Mouse (Mus musculus) brain, embryonic 14.5 days (tissue): ENCODE measurements around the gene Col23a1. TPM values are rescaled to one million over a fixed set of nuclear protein-coding genes. Genes with fewer than 3 reads are reported as not detected.

Experiments used
- DNase-seq: peaks from one replicate; pipeline ENCODE4 v3.0.0-alpha.2; 2011; ENCODE audit warnings: low read depth
- CTCF ChIP-seq: fragments of 200-500 bp; IDR thresholded peaks from 2 replicates; pipeline ENCODE4 v1.5.1; 2012; ENCODE audit warnings: inconsistent platforms, mild to moderate bottlenecking, moderate library complexity, borderline replicate concordance; ENCODE audit not compliant: insufficient read depth, insufficient read length; ENCODE audit errors: extremely low read depth
- POLR2A ChIP-seq: fragments of 200-500 bp; IDR thresholded peaks from 2 replicates; pipeline ENCODE4 v1.6.1; 2012; ENCODE audit warnings: mild to moderate bottlenecking, inconsistent platforms, borderline replicate concordance; ENCODE audit not compliant: poor library complexity, insufficient read depth, insufficient read length, severe bottlenecking; ENCODE audit errors: extremely low read depth
- polyA plus RNA-seq: library from polyadenylated mRNA; depleted of rRNA; stranded (reverse); fragments of >200 nt; gene quantifications from 2 replicates; pipeline ENCODE4 v1.2.3, GENCODE M21; 2012

Gene Col23a1
- polyA plus RNA-seq, 1 experiment: 9.2 TPM

DNA sequence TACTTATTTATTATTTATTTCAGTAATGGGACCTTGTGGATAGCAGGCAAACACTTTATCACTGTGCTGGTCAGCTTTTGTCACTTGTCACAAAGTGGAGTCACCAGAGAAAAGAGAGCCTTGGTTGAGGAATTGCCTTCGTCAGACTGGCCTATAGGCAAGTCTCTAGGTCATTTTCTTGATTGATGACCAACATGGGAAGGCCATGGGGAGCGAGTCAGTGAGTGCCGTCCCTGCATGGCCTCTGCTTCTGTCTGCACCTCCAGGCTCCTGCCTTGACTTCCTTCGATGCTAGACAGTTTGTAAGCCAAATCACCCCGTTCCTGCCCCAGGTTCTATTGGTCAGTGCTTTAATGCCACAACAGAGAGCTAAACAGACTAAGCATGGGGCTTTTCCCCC is 12.7 kb downstream of the Col23a1 start:
- TF ChIP-seq POLR2A (no peak), CTCF (no peak)
- DNase-seq: no peak

DNA sequence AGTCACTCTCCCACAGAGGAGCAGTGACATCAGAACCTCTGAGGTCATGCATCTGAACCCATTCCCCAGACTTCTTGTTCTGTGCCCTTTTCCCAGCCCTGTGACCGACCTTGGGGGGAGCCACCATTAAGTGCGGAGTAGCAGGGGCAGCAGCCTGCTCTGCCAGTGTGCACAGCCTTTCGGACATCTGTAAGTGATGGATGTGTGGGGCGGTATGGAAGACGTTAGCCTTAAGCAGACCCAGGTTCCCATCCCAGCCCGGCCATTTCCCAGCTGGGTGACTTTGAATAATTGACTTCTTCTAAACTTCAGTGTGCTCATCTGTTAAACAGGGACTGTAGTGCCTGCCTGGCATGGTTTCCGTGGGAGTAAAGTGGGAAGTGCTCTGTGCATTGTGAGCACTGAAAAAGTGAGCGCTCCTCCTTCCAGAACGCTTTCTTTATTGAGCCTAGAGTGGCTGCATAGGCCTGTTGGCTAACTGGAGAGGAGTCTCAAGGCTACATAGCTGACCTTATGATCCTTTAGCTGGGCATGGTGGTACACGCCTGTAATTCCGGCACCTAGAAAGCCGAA is 14.3 kb downstream of the Col23a1 start:
- TF ChIP-seq POLR2A (no peak), CTCF (no peak)
- DNase-seq: no peak

DNA sequence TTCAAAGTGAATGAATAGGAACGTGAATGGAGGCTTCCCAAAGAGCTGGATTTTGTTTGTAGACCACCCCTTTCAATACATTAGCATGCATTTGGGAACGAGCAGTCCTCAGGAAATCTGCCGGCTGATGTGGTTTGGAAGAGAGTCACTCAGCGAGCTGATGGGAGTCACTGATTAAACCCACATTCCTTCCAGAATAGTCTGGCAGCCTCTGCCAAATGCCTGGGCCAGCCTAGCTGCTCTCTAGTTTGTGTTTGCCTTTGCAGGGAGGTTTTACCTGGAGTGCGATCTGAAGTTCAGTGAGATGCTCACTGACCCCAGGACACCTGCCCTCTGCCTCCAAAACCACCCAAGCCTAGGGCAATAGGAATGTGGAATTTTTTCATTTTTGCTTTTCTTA is 18.6 kb downstream of the Col23a1 start:
- DNase-seq: no peak
- TF ChIP-seq POLR2A (no peak), CTCF (no peak)

DNA sequence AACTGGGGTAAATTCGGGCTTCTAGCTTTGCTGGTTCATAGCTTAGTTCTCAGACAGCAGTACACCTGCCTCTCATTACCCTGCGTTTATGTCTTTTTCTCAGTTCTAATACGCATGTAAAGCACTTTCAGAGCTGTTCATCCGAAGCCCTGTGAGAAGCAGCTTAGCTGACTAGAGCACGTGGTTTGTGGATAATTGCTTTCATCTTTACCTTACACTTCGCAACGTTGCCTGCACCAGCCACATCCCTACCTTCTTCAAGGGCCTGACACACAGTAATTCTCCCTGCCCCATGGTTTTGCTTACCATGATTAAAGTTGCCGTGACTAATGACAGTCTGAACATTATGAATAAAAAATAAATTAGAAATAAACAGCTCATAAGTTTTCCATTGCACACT is 22.1 kb downstream of the Col23a1 start:
- TF ChIP-seq CTCF (no peak), POLR2A (no peak)
- no peak for DNase-seq

DNA sequence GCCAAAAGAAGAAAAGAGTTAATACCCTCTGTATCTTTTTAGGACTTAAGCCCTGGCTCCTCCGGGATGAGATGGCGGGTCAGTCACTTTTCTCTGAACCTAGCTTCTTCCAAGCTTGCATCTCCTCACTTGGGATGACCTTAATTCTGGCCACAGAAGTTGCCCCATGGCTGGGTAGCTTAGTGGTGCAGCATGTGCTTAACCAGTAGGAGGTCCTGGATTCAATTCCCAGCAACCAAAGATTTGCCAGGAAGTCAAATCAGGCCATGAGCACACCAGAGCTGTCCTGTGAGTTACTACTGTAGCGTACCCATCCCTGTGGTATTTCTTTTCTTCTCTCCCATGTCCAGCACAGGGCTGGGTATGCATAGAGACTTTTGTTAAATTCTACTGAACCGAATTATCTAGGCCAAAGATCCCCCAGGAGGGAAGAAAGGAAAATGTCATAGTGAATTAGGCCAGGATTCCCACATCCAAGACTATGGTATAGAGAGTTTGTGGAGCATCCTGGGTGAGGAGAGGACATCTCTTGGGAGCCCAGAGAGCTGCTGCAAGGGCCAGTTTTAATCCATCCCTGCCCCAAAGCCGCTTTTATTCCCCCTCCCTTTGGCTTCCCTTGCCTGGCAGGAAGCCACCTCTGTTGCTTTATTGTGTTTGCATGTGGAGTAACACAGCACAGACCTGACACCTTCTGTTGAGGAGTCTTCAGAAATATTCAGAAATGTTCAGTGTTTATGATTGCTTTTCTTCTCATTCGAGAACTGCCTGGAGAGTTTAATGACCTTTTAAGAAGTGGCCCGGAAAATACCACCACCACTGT is 26.5 kb downstream of the Col23a1 start:
- DNase-seq: no peak
- TF ChIP-seq CTCF (no peak), POLR2A (no peak)

DNA sequence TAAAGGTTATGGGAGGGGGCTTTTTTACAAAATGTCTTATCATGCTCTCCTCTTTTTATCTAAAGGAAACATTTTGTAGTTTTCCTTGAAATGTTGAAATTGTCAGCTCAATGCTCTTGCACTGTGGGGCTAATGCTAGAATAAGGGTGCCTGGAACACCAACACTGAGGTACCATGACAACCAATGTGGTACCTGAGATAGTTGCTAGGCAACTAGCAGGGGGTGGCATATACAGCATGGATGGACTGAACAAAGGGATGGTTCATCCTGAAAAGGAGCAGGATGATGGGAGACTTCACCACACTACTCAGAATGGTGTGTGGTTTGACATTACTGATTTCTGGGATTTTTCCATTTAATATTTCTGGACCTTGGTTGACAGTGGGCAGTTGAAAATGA is 30.9 kb downstream of the Col23a1 start:
- DNase-seq: peak; percentile 43
- no peak for TF ChIP-seq CTCF
- no peak for TF ChIP-seq POLR2A

DNA sequence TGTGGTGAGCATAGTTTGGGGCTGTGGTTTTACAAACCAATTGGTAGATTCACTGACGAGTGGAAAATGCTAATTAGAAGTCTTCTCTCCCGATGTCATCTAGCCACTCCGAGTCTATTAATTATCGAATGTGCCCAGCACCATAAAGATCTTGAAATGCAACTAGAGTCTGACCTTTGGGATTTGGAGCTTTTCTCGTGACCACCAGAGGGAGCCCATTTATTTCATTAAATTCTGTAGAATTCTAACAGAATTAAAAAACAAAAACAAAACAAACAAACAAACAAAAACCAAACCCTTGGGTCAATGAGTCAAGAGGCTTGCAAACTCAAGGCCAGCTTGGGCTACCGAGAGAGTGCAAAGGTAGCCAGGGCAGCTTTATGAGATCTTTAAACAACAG is 37.2 kb downstream of the Col23a1 start:
- DNase-seq: no peak

DNA sequence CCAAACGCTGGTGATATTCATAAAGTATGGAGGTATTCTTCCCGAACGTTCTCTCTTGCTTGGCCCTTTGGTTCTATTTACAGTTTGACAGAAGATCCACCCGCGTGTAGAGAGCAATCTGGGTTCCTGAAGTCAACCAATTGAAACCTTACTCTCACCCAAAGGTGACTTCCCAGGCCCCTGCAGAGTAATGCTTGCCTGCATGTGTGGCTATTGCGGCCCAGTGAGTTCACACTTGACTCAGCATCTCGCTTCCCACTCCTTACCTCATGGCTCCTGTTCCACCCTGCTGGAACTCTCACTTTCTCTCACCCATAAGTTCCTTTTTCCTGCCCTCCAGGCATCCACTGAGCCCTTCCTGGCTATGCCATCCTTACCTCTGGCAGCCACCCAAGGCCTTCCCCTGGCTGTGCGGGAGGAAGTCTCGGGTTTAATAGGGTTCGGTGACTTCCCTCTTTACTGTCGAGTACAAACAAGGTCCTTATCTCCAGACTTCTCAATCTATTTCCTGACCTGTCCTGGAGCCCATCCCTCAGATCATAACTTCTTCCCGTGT is 38.7 kb downstream of the Col23a1 start:
- DNase-seq: no peak
- TF ChIP-seq POLR2A (no peak), CTCF (no peak)

More for the DNA sequence above, 37.2 kb downstream of the Col23a1 start:
- TF ChIP-seq CTCF (peak; percentile 8; the same call in 1 of the 2 replicates), POLR2A (no peak)

DNA sequence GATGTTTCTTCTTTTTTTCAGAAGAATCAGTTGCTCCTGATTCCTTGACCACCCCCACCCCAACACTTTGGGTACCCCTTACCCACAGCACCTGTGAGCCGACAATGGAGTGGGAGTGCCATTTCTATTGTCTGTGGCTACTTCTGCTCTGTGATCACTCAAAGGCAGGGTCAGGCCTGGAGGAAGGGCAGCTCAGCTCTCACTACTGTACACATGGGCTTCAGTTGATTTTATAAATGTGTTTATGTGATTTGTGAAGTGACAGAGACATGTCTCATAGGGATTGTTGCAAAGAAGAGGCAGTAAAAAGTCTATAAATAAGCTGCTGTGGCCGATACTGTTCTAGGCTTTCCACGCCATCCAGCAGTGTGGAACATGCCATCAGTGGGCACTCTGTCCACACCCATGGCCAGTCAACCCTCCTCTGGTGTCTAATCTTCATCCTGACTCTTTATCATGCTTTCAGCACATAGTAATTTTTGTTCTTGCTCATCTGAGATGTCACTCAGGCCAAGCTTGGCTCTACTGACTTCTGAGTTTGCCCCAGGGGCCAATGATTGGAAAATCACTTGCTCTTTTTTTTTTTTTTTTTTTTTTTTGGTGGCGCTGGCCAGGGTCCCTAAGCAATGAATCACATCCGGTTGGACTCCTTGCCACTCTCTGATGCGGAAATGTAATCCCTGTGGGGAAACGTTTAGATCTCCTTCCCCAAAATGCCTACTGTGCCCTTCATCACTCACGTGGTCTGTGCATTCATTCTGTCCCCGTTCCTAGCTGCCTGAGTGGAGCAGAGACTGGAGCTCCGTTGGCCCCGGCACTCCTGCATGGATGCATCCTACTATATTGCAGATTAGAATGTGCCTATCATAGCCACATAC is 40.4 kb downstream of the Col23a1 start:
- no peak for DNase-seq
- TF ChIP-seq POLR2A: no peak
- no peak for TF ChIP-seq CTCF

DNA sequence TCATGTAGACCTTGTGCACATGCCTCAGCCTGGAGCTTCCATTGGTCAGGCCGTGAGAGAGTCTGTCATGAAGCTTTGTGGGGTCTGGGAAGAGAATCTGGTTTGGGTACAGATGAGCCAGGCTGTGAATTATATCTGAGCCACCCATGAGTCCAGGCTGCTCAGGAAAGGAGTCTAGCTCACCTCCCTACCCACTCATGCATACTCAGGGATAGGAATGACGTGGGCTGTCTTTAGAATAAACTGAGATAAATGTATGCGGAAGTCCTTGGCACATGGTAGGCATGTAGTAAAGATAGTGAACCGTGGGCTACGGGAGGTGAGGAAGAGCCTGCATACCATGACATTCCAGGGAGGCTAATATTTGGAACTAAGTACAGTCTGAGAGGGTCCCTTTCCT is 44.3 kb downstream of the Col23a1 start:
- TF ChIP-seq POLR2A (no peak), CTCF (no peak)

DNA sequence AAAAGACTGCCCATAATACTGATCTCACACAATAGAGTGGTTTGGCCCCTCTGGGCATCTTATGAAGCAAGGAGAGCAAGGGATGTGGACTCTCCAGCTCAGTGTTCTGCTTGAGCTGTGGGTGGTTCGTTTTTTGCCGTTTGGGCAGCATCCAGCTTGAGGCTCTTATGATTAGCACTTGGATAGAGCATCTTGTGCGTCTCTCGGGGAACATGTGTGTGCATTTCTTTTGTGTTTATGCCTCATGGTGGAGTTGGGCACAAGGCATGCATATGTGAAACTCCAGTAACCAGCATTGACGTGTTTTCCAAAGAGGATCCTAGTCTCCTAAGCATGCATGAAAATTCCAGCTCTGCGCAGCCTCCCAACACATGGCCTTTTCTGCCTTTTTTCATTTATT is 47.9 kb downstream of the Col23a1 start:
- TF ChIP-seq POLR2A (no peak), CTCF (no peak)
- peak; percentile 21 for DNase-seq

More for the DNA sequence above, 44.3 kb downstream of the Col23a1 start:
- DNase-seq: no peak

DNA sequence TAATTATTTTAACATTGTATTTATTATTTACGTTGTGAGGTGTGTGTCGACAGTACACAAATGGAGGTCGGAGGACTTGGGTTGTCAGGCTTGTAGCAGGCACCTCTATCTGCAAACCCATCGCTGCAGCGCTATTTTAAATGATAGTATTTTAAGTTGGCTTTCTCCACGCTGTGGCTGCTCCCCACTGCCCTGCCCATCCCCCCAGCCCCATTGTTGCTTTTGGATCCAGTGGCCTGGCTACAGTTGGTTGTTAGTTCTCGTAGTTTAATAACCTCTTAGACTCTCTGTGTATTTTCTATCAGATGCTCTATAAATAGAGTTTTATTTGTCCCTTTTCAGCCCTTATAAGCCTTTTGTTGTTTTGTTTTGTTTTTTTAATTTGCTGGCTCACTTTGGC is 48.7 kb downstream of the Col23a1 start:
- no peak for DNase-seq
- TF ChIP-seq POLR2A (no peak), CTCF (no peak)
